Mouse (Mus musculus) liver, embryonic 14.5 days (tissue): ENCODE results near the gene Dhrs13. TPM values are rescaled to one million over a fixed set of nuclear protein-coding genes. Genes with fewer than 3 reads are reported as not detected.
A peak's percentile ranks its signal among the peaks of the same experiment; 100 is the strongest.

Source experiments
- ATAC-seq: fragments of 200-750 bp; cut with Nextera tagmentation; 2 replicates; pipeline ENCODE4 v1.8.0; 2017; ENCODE audit warnings: moderate number of reproducible peaks, mild to moderate bottlenecking, moderate library complexity; ENCODE audit not compliant: insufficient read depth
- DNase-seq, 3 experiments: peaks; one replicate each; pipeline ENCODE4 v3.0.0-alpha.2; 2012 to 2013; ENCODE audit warnings: low read depth in 3 of 3, low spot score in 3 of 3
- H3K27ac ChIP-seq: fragments of 300-500 bp; sonication (generic); 2 replicates; pipeline ENCODE4 v1.5.1; 2014; ENCODE audit warnings: moderate library complexity, mild to moderate bottlenecking, control low read depth, inconsistent platforms
- H3K27me3 ChIP-seq: fragments of 300-500 bp; sonication (generic); 2 replicates; pipeline ENCODE4 v1.6.1; 2014; ENCODE audit warnings: mild to moderate bottlenecking, low read length, moderate library complexity; ENCODE audit not compliant: control insufficient read depth, insufficient read depth
- H3K36me3 ChIP-seq: fragments of 300-500 bp; sonication (generic); replicated peaks from 2 replicates; pipeline ENCODE4 v1.6.1; 2014; ENCODE audit warnings: low read depth; ENCODE audit not compliant: control insufficient read depth, insufficient read depth
- H3K4me1 ChIP-seq, 2 experiments: fragments of 200-500 bp in 1 of 2; fragments of 300-500 bp in 1 of 2; sonication (generic) in 1 of 2; replicated peaks; 2 replicates each; pipeline ENCODE4 v1.6.1; 2012 to 2014; ENCODE audit warnings: antibody characterized with exemption in 1 of 2, inconsistent platforms in 1 of 2, low read length in 1 of 2; ENCODE audit not compliant: control insufficient read depth in 2 of 2, insufficient read depth in 2 of 2
- H3K4me2 ChIP-seq: fragments of 300-500 bp; sonication (generic); 2 replicates; pipeline ENCODE4 v1.6.1; 2014; ENCODE audit warnings: low read depth, mild to moderate bottlenecking, control low read depth, moderate library complexity
- H3K4me3 ChIP-seq, 2 experiments: fragments of 200-500 bp in 1 of 2; fragments of 300-500 bp in 1 of 2; sonication (generic) in 1 of 2; 2 replicates each; pipeline ENCODE4 v1.5.1; 2012 to 2014; ENCODE audit warnings: low read depth in 2 of 2, low read length in 2 of 2, mild to moderate bottlenecking in 2 of 2, control low read depth in 1 of 2, inconsistent platforms in 1 of 2, moderate library complexity in 1 of 2; ENCODE audit not compliant: insufficient read depth in 1 of 2
- H3K9ac ChIP-seq: fragments of 300-500 bp; sonication (generic); replicated peaks from 2 replicates; pipeline ENCODE4 v1.6.1; 2014; ENCODE audit warnings: mild to moderate bottlenecking, control low read depth, moderate library complexity
- H3K9me3 ChIP-seq: fragments of 300-500 bp; sonication (generic); 2 replicates; pipeline ENCODE4 v1.6.1; 2016; ENCODE audit warnings: low read length, mixed read lengths; ENCODE audit not compliant: control insufficient read depth
- CTCF ChIP-seq: IDR thresholded peaks from 2 replicates; pipeline ENCODE4 v1.5.1; 2016; ENCODE audit warnings: antibody characterized with exemption, low read depth, control low read depth
- EP300 ChIP-seq: IDR thresholded peaks from 2 replicates; pipeline ENCODE4 v1.6.1; 2016; ENCODE audit warnings: antibody characterized with exemption, low read depth
- WGBS: fragments of 180-500 bp; shearing (Covaris S2); extraction: QIAGEN DNeasy Blood & Tissue Kit; methylation state at CpG from one replicate; pipeline ENCODE4 v1.1.7; 2014; ENCODE audit not compliant: insufficient replicate concordance; 5-methylcytosine and 5-hydroxymethylcytosine counted together
- polyA plus RNA-seq, 2 experiments: library from polyadenylated mRNA; depleted of rRNA in 1 of 2; stranded (reverse) in 1 of 2; unstranded in 1 of 2; fragments of >200 nt; fragmentation: Nextera tagmentation in 1 of 2; extraction: Ambion mirVana in 1 of 2; gene quantifications; 2 replicates each; pipeline versions ENCODE4 v1.2.1 to v1.2.3; 2012 to 2014

The Dhrs13 gene
- polyA plus RNA-seq (2012; rRNA removed) (8.6 and 9.4 TPM in 2 replicates), polyA plus RNA-seq (2014; fragmentation: Nextera tagmentation; extraction: Ambion mirVana) (17.3 and 17.8 TPM in 2 replicates)

GRCm38 (mm10) chr11:78031947-78032808 is at the start of gene Dhrs13:
Gene Dhrs13 (plus strand): TSS chr11:78032280.
- Histone ChIP-seq H3K27ac (peak within 1 kb of the TSS; percentile 43), H3K9ac (peak within 1 kb of the TSS; percentile 67), H3K4me3 (peak within 1 kb of the TSS; percentile 70 to 82), H3K9me3 (no peaks in the 10 kb centered on the region), H3K4me2 (peak within 1 kb of the TSS; percentile 81), H3K36me3 (peaks cover 34% of the 10 kb centered on the region), H3K4me1 (peaks cover 15 to 16% of the 10 kb centered on the region in 2 experiments), H3K27me3 (no peaks in the 10 kb centered on the region)
- ATAC-seq (peak; percentile 96), DNase-seq (peak; percentile 88 to 94 (median 92))
- no peak for TF ChIP-seq EP300
- peak; percentile 91 for TF ChIP-seq CTCF
- under 1% methylated on average over 96 of the region's 96 CpGs for WGBS

- Histone ChIP-seq H3K9ac (peak within 1 kb of the TSS; percentile 96), H3K4me2 (peak within 1 kb of the TSS; percentile 95), H3K9me3 (no peaks in the 10 kb centered on the region), H3K4me1 (peaks cover 10 to 15% of the 10 kb centered on the region in 2 experiments; a peak in 3 of 4 replicates), H3K27ac (peak within 1 kb of the TSS; percentile 88), H3K4me3 (peak within 1 kb of the TSS; percentile 92 to 94), H3K36me3 (peaks cover 10% of the 10 kb centered on the region), H3K27me3 (no peaks in the 10 kb centered on the region; the same call in 1 of the 2 replicates)
- TF ChIP-seq EP300, result no peak
- TF ChIP-seq CTCF, result no peak
- WGBS, result under 1% methylated on average over 61 of the region's 62 CpGs
- DNase-seq, result peak; percentile 97 to 98 (median 98)
- ATAC-seq, result peak; percentile 87
These were observed 49.6 kb upstream of the Dhrs13 start, which contains the start of gene Phf12 for GRCm38 (mm10) chr11:77982441-77982905. Gene Phf12 (plus strand): TSS chr11:77982754.

- Histone ChIP-seq H3K9me3 (no peaks in the 10 kb centered on the region), H3K36me3 (peaks cover 12% of the 10 kb centered on the region), H3K4me2 (peak overlapping the region; percentile 95), H3K27ac (peak overlapping the region; percentile 77), H3K4me3 (peak overlapping the region; percentile 92 to 94), H3K9ac (peak overlapping the region; percentile 96), H3K27me3 (no peaks in the 10 kb centered on the region; the same call in 1 of the 2 replicates), H3K4me1 (peaks cover 10 to 15% of the 10 kb centered on the region in 2 experiments; a peak in 3 of 4 replicates)
- under 1% methylated on average over 31 of the region's 32 CpGs for WGBS
- DNase-seq (peak in 2 of 3 experiments; percentile 26 to 41), ATAC-seq (no peak)
- TF ChIP-seq EP300 (no peak), CTCF (no peak)
These were observed 48.7 kb upstream of the Dhrs13 start for GRCm38 (mm10) chr11:77983191-77983936.

- Histone ChIP-seq H3K27ac (peak overlapping the region; percentile 77), H3K4me3 (peak overlapping the region; percentile 92 to 94), H3K4me1 (peaks cover 10 to 15% of the 10 kb centered on the region in 2 experiments; a peak in 3 of 4 replicates), H3K9ac (peak overlapping the region; percentile 96), H3K27me3 (no peaks in the 10 kb centered on the region), H3K36me3 (peaks cover 20% of the 10 kb centered on the region), H3K4me2 (peak overlapping the region; percentile 95), H3K9me3 (no peaks in the 10 kb centered on the region)
- WGBS, result under 1% methylated on average over 53 of the region's 63 CpGs
- TF ChIP-seq CTCF (no peak), EP300 (no peak)
- DNase-seq (peak in 2 of 3 experiments; percentile 45 to 50), ATAC-seq (no peak)
These were observed 47.9 kb upstream of the Dhrs13 start for GRCm38 (mm10) chr11:77983937-77984835.
